Mouse (Mus musculus): Measurements from ENCODE around the gene Bpifa3. TPM values are rescaled to one million over a fixed set of nuclear protein-coding genes. Genes with fewer than 3 reads are reported as not detected.

Gene Bpifa3
- polyA plus RNA-seq, 1 experiment from 2014 or later, result not detected

DNA sequence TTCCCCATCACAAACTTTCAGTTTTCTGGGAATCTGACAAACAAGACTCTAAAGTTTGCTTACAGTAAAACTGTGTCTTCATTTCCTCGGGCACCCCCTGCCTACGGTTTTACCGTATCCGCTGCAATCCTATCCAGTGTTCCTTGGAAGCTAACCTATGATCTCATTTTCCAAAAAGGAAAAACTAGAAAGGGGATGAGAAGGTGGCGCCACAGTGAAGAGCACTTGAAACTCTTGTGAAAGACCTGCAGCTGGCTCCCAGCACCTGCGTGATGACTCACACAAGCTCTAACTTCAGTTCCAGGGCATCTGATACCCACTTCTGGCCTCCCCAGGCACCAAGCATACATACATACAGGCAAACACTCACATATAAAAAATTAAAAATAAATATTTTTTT is 55.2 kb downstream of the Bpifa3 start:
- H3K27ac ChIP-seq, result no peak overlapping the region
- no peaks in the 10 kb centered on the region for H3K9me3 ChIP-seq
- no peak overlapping the region for H3K4me3 ChIP-seq
- no peaks in the 10 kb centered on the region for H3K4me1 ChIP-seq (replicated peaks)
- 89% methylated on average over 6 of the region's 6 CpGs for whole genome bisulfite sequencing
- no peaks in the 10 kb centered on the region for H3K36me3 ChIP-seq
- no peak for DNase-seq (ENCODE audit: low spot score)
- H3K27me3 ChIP-seq (ENCODE audit: insufficient read depth, poor library complexity, severe bottlenecking), result no peaks in the 10 kb centered on the region

DNA sequence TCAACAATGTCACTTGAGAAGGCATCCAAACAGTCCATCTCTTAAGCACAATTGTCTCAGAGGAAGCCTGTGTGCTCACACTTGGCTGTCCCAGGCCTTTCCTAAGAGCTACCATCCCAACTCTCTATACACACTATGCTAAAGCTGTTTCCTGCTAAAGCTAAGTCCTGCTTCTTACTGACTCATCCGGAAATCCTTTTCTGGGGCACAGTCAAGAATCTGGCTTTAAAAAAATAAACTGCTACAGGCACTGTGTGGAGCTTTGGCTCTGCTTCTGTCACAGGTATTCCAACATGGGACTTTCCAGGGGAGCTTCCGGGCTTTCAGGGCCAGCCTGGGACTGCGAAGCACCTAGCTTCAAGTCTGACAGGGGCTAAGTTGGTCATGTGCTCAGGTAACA is 55.6 kb downstream of the Bpifa3 start:
- DNase-seq (ENCODE audit: low spot score), result no peak
- Histone ChIP-seq H3K9me3 (no peaks in the 10 kb centered on the region), H3K4me1 (replicated peaks) (no peaks in the 10 kb centered on the region), H3K36me3 (no peaks in the 10 kb centered on the region), H3K4me3 (no peak overlapping the region), H3K27me3 (ENCODE audit: insufficient read depth, poor library complexity, severe bottlenecking) (no peaks in the 10 kb centered on the region), H3K27ac (no peak overlapping the region)
- WGBS, result 90% methylated on average over 3 of the region's 3 CpGs

- Histone ChIP-seq H3K4me1 (replicated peaks) (no peaks in the 10 kb centered on the region), H3K9me3 (no peaks in the 10 kb centered on the region), H3K4me3 (no peak overlapping the region), H3K36me3 (no peaks in the 10 kb centered on the region), H3K27me3 (ENCODE audit: insufficient read depth, poor library complexity, severe bottlenecking) (no peaks in the 10 kb centered on the region), H3K27ac (no peak overlapping the region)
- DNase-seq (ENCODE audit: low spot score), result no peak
- 45% methylated on average over 5 of the region's 5 CpGs for WGBS
These were observed 57.3 kb downstream of the Bpifa3 start for GRCm38 (mm10) chr2:154187468-154187867.

Other genes starting within 250 kb of the Bpifa3 start
- gene Bpifb6, start 229.9 kb upstream of the Bpifa3 start, polyA plus RNA-seq (2016; fragmentation: Nextera tagmentation; extraction: Ambion mirVana), result not detected in 2 replicates
- gene Bpifb3, start 212.1 kb upstream of the Bpifa3 start, polyA plus RNA-seq (2016; fragmentation: Nextera tagmentation; extraction: Ambion mirVana), result not detected in 2 replicates
- not detected in 2 replicates for gene Bpifb4, start 192.1 kb upstream of the Bpifa3 start, polyA plus RNA-seq (2016; fragmentation: Nextera tagmentation; extraction: Ambion mirVana)
- gene Bpifa6, start 155.4 kb upstream of the Bpifa3 start, polyA plus RNA-seq (2016; fragmentation: Nextera tagmentation; extraction: Ambion mirVana), result not detected in 2 replicates
- not detected in 2 replicates for gene Bpifa2, start 122.1 kb upstream of the Bpifa3 start, polyA plus RNA-seq (2016; fragmentation: Nextera tagmentation; extraction: Ambion mirVana)
- gene Bpifa1, start 12.5 kb downstream of the Bpifa3 start, polyA plus RNA-seq (2016; fragmentation: Nextera tagmentation; extraction: Ambion mirVana), result 0.18 TPM in 1 of 2 replicates, not detected in the other
- not detected in 2 replicates for gene Bpifa5, start 32.3 kb downstream of the Bpifa3 start, polyA plus RNA-seq (2016; fragmentation: Nextera tagmentation; extraction: Ambion mirVana)
- gene Bpifb1, start 60.5 kb downstream of the Bpifa3 start, polyA plus RNA-seq (2016; fragmentation: Nextera tagmentation; extraction: Ambion mirVana), result not detected in 2 replicates
- gene Bpifb5, start 93.4 kb downstream of the Bpifa3 start, polyA plus RNA-seq (2016; fragmentation: Nextera tagmentation; extraction: Ambion mirVana), result 0.30 and 0.41 TPM in 2 replicates
- not detected in 2 replicates for gene Bpifb9a, start 127.5 kb downstream of the Bpifa3 start, polyA plus RNA-seq (2016; fragmentation: Nextera tagmentation; extraction: Ambion mirVana)
- gene Bpifb9b, start 176.9 kb downstream of the Bpifa3 start, polyA plus RNA-seq (2016; fragmentation: Nextera tagmentation; extraction: Ambion mirVana), result not detected in 2 replicates
- 13.9 and 16.0 TPM in 2 replicates for gene Cdk5rap1, start 242.7 kb downstream of the Bpifa3 start, polyA plus RNA-seq (2016; fragmentation: Nextera tagmentation; extraction: Ambion mirVana)